Mouse (Mus musculus): ENCODE measurements around the gene Tcerg1l. TPM values are rescaled to one million over a fixed set of nuclear protein-coding genes. Genes with fewer than 3 reads are reported as not detected.

Tcerg1l gene
- total and polyA plus RNA-seq, 3 experiments, result not detected

DNA sequence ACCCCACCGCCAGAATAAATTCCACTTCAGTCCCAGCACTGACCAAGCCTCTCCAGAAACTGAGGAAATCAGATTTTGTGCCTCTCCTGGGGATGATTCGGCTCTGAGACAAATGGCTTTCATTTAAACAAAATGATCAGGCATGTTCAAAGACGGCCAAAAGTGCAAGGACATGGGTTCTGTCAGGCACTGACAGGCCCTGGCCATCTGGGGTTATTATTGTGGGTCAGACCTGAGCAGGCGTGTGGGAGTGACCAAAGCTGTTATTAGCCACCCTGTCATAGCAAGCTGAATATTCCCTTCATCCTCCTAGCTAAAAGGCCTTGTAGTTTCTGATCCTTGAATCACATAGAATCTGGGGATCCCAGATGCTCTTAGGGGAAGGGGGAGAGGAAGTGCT lies 174.6 kb downstream of the Tcerg1l start:
- no peak for DNase-seq (ENCODE audit: low read depth, low spot score)
- no peak overlapping the region for H3K4me3 ChIP-seq (ENCODE audit: control insufficient read depth in 1 of 2, insufficient read depth in 1 of 2, low read depth in 2 of 2, low read length in 2 of 2)
- H3K9ac ChIP-seq (ENCODE audit: control insufficient read depth, low read depth, low read length, poor library complexity, severe bottlenecking), result no peak overlapping the region
- H3K4me1 ChIP-seq (ENCODE audit: control insufficient read depth in 1 of 2, insufficient read depth in 2 of 2, low read length in 2 of 2), result no peaks in the 10 kb centered on the region
- no peak for TF ChIP-seq MXI1 (IDR thresholded peaks at IDR 0.05; ENCODE audit: low read depth, low read length)
- TF ChIP-seq NELFE (IDR thresholded peaks at IDR 0.05; ENCODE audit: low read depth, low read length), result no peak
- TF ChIP-seq TCF12 (IDR thresholded peaks at IDR 0.05; ENCODE audit: low read depth, low read length), result no peak
- no peak for TF ChIP-seq USF2 (IDR thresholded peaks at IDR 0.05; ENCODE audit: borderline replicate concordance in 1 of 2, insufficient read depth in 1 of 2, low read depth in 1 of 2, low read length in 2 of 2)
- TF ChIP-seq ELF1 (IDR thresholded peaks at IDR 0.05; ENCODE audit: low read depth, low read length), result no peak
- H3K79me2 ChIP-seq (ENCODE audit: control insufficient read depth, insufficient read depth, low read length, poor library complexity), result no peaks in the 10 kb centered on the region
- H3K27me3 ChIP-seq (ENCODE audit: control insufficient read depth in 1 of 2, insufficient read depth in 2 of 2, low read length in 2 of 2), result no peaks in the 10 kb centered on the region
- no peak overlapping the region for H3K27ac ChIP-seq (ENCODE audit: control insufficient read depth, low read depth, low read length)
- H3K36me3 ChIP-seq (ENCODE audit: control insufficient read depth in 1 of 2, insufficient read depth in 2 of 2, low read length in 2 of 2), result no peaks in the 10 kb centered on the region
- no peaks in the 10 kb centered on the region for H3K9me3 ChIP-seq (replicated peaks; ENCODE audit: insufficient read depth, low read length)

DNA sequence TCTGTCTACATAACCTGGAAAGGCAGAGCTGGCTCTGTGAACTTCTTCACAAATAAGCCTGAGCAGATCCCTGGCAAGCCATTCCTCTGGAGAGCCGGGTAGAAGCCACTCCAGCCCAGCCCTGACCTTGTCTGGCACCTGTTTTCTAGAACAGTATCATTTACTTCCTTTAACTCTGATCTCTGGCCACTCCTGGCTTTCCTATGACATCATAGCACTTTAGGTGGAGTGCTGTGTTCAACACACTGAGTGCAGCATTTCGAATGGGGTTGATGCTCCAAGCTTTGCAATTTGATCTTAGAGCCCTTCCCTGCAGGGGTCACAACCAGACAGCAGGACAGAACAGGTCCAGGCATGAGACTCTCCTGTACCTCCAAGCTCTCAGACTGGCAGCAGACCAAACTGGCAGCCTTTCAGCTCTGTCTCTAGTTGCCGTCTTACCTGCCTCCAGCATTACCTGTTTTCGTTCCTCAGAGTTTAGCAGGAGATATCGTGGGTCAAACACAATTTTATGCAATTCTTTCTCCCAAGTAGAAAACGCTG lies 179.9 kb downstream of the Tcerg1l start:
- Histone ChIP-seq H3K9me3 (replicated peaks; ENCODE audit: insufficient read depth, low read length) (no peaks in the 10 kb centered on the region), H3K36me3 (ENCODE audit: control insufficient read depth in 1 of 2, insufficient read depth in 2 of 2, low read length in 2 of 2) (no peaks in the 10 kb centered on the region), H3K4me1 (ENCODE audit: control insufficient read depth in 1 of 2, insufficient read depth in 2 of 2, low read length in 2 of 2) (no peaks in the 10 kb centered on the region), H3K27me3 (ENCODE audit: control insufficient read depth in 1 of 2, insufficient read depth in 2 of 2, low read length in 2 of 2) (no peaks in the 10 kb centered on the region), H3K4me3 (ENCODE audit: control insufficient read depth in 1 of 2, insufficient read depth in 1 of 2, low read depth in 2 of 2, low read length in 2 of 2) (no peak overlapping the region), H3K27ac (ENCODE audit: control insufficient read depth, low read depth, low read length) (no peak overlapping the region), H3K9ac (ENCODE audit: control insufficient read depth, low read depth, low read length, poor library complexity, severe bottlenecking) (no peak overlapping the region), H3K79me2 (ENCODE audit: control insufficient read depth, insufficient read depth, low read length, poor library complexity) (no peaks in the 10 kb centered on the region)
- TF ChIP-seq TCF12 (IDR thresholded peaks at IDR 0.05; ENCODE audit: low read depth, low read length), result no peak
- TF ChIP-seq RAD21 (IDR thresholded peaks at IDR 0.05; ENCODE audit: low read depth, low read length), result no peak
- no peak for TF ChIP-seq TBP (IDR thresholded peaks at IDR 0.05; ENCODE audit: low read depth, low read length)
- TF ChIP-seq CTCF (IDR thresholded peaks at IDR 0.05 in 2 of 3, conservative IDR thresholded peaks at IDR 0.05 in 1 of 3; ENCODE audit: control insufficient read depth in 1 of 3, insufficient read depth in 1 of 3, low read depth in 2 of 3, low read length in 3 of 3, poor library complexity in 1 of 3, severe bottlenecking in 1 of 3), result no peak
- TF ChIP-seq ZMIZ1 (IDR thresholded peaks at IDR 0.05; ENCODE audit: low read depth, low read length), result no peak
- no peak for TF ChIP-seq ELF1 (IDR thresholded peaks at IDR 0.05; ENCODE audit: low read depth, low read length)
- no peak for TF ChIP-seq MAX (IDR thresholded peaks at IDR 0.05; ENCODE audit: low read length)
- TF ChIP-seq POLR2AphosphoS5 (IDR thresholded peaks at IDR 0.05; ENCODE audit: borderline replicate concordance, low read depth, low read length), result no peak
- no peak for TF ChIP-seq POLR2A (IDR thresholded peaks at IDR 0.05; ENCODE audit: control insufficient read depth in 1 of 2, insufficient read depth in 1 of 2, low read depth in 1 of 2, low read length in 2 of 2, poor library complexity in 1 of 2)
- TF ChIP-seq NELFE (IDR thresholded peaks at IDR 0.05; ENCODE audit: low read depth, low read length), result no peak
- TF ChIP-seq MEF2A (IDR thresholded peaks at IDR 0.05; ENCODE audit: extremely low read depth, insufficient replicate concordance, low read depth, low read length, poor library complexity, severe bottlenecking), result no peak
- no peak for TF ChIP-seq RCOR1 (IDR thresholded peaks at IDR 0.05; ENCODE audit: low read depth, low read length)
- TF ChIP-seq USF1 (IDR thresholded peaks at IDR 0.05; ENCODE audit: low read depth, low read length), result no peak
- no peak for TF ChIP-seq MXI1 (IDR thresholded peaks at IDR 0.05; ENCODE audit: low read depth, low read length)
- no peak for TF ChIP-seq E2F4 (IDR thresholded peaks at IDR 0.05; ENCODE audit: borderline replicate concordance, low read depth, low read length)
- TF ChIP-seq EP300 (IDR thresholded peaks at IDR 0.05; ENCODE audit: low read depth in 1 of 2, low read length in 2 of 2), result no peak
- DNase-seq (ENCODE audit: low read depth, low spot score), result no peak
